Mouse (Mus musculus) heart, embryonic 16.5 days (tissue): ENCODE measurements around the gene Adgrd1. TPM values are rescaled to one million over a fixed set of nuclear protein-coding genes. Genes with fewer than 3 reads are reported as not detected.

Experiments
- ATAC-seq: fragments of 200-750 bp; cut with Nextera tagmentation; replicated peaks from 2 replicates; pipeline ENCODE4 v1.8.0; 2017; ENCODE audit warnings: moderate number of reproducible peaks; ENCODE audit not compliant: insufficient read depth, low FRiP score; ENCODE audit errors: extremely low read depth
- H3K27ac ChIP-seq: fragments of 300-500 bp; sonication (generic); 2 replicates; pipeline ENCODE4 v1.5.1; 2014; ENCODE audit warnings: mild to moderate bottlenecking, low read length, control low read depth, moderate library complexity
- H3K27me3 ChIP-seq: fragments of 300-500 bp; sonication (generic); 2 replicates; pipeline ENCODE4 v1.6.1; 2014; ENCODE audit warnings: low read length, mixed read lengths; ENCODE audit not compliant: control insufficient read depth, insufficient read depth
- H3K36me3 ChIP-seq: fragments of 300-500 bp; sonication (generic); 2 replicates; pipeline ENCODE4 v1.6.1; 2014; ENCODE audit not compliant: control insufficient read depth, insufficient read depth
- H3K4me1 ChIP-seq: fragments of 300-500 bp; sonication (generic); 2 replicates; pipeline ENCODE4 v1.6.1; 2014; ENCODE audit warnings: low read length, mixed read lengths; ENCODE audit not compliant: control insufficient read depth, insufficient read depth
- H3K4me2 ChIP-seq: fragments of 300-500 bp; sonication (generic); 2 replicates; pipeline ENCODE4 v1.6.1; 2014; ENCODE audit warnings: low read depth, mild to moderate bottlenecking, control low read depth, low read length
- H3K4me3 ChIP-seq: fragments of 300-500 bp; sonication (generic); 2 replicates; pipeline ENCODE4 v1.5.1; 2014; ENCODE audit warnings: mild to moderate bottlenecking, control low read depth, low read length
- H3K9ac ChIP-seq: fragments of 300-500 bp; sonication (generic); 2 replicates; pipeline ENCODE4 v1.6.1; 2014; ENCODE audit warnings: low read length, control low read depth
- H3K9me3 ChIP-seq: fragments of 300-500 bp; sonication (generic); replicated peaks from 2 replicates; pipeline ENCODE4 v1.6.1; 2016; ENCODE audit warnings: low read length; ENCODE audit not compliant: control insufficient read depth
- WGBS: fragments of 180-500 bp; shearing (Covaris S2); extraction: QIAGEN DNeasy Blood & Tissue Kit; methylation state at CpG from one replicate; pipeline ENCODE4 v1.1.7; 2014; 5-methylcytosine and 5-hydroxymethylcytosine counted together
- polyA plus RNA-seq: library from polyadenylated mRNA; unstranded; fragments of >200 nt; fragmentation: Nextera tagmentation; extraction: Ambion mirVana; gene quantifications from 2 replicates; pipeline ENCODE4 v1.2.1, GENCODE M21; 2015

Gene Adgrd1
- 2.6 and 3.1 TPM in 2 replicates for polyA plus RNA-seq

DNA sequence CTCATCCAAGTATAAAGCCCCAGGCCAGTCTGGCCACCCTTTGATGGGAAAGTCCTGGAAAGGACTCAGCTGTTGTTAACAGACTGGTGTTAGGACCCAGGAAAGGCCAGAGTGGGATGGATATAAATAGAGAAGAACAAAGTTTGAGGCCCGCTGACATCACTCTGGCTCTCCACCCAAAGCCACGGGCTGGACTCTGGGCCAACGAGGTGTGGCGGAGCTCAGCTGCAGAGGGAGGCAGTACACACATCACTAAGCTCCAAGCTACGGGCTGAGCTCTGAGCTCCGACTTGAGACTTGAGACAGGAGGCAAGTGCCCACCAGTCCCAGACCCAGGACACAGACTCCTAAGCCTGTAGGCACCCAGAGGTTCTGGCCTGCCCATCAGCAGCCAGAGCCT lies at the start of gene Adgrd1:
Gene Adgrd1 (plus strand): TSS at position 240 of the 400 bp plus-strand sequence.
- H3K9me3 ChIP-seq, result no peaks in the 10 kb centered on the region
- H3K4me1 ChIP-seq, result peaks cover 9% of the 10 kb centered on the region
- H3K4me2 ChIP-seq, result peak within 1 kb of the TSS; percentile 54
- H3K9ac ChIP-seq, result 0 out of 2 replicates have a peak within 1 kb of the TSS, but pooled peaks have one; percentile 42
- 15% methylated on average over 6 of the region's 6 CpGs for WGBS
- H3K4me3 ChIP-seq, result peak within 1 kb of the TSS; percentile 24; the same call in 1 of the 2 replicates
- no peaks in the 10 kb centered on the region for H3K27me3 ChIP-seq
- peak; percentile 86 for ATAC-seq
- H3K36me3 ChIP-seq, result no peaks in the 10 kb centered on the region
- H3K27ac ChIP-seq, result 0 out of 2 replicates have a peak within 1 kb of the TSS, but pooled peaks have one; percentile 4

DNA sequence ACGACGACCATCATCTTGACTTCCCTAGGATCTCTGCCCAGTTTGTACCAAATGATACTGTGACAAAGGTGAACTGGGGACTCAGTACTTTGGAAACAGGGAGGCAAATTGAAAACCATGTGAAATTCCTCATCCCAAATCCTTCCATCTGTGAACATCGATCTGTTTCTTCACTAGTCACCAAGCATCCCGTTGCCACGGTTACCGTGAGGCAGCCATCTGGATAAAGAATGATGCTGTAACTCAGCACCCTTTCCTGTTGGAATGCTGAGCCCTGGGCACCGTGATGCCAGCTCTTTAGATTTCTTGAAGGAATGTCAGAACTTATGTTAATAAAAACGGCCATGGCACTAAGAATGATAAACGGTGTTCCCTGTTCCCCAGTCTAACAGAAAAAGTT lies 47.2 kb upstream of the Adgrd1 start:
- 79% methylated on average over 9 of the region's 9 CpGs for WGBS
- Histone ChIP-seq H3K36me3 (no peaks in the 10 kb centered on the region), H3K9ac (no peak overlapping the region), H3K4me2 (no peak overlapping the region), H3K9me3 (0 out of 2 replicates have a peak, but pooled peaks cover 3% of the 10 kb centered on the region), H3K27ac (no peak overlapping the region), H3K4me1 (0 out of 2 replicates have a peak, but pooled peaks cover 2% of the 10 kb centered on the region), H3K27me3 (0 out of 2 replicates have a peak, but pooled peaks cover 2% of the 10 kb centered on the region), H3K4me3 (no peak overlapping the region)
- ATAC-seq, result no peak

DNA sequence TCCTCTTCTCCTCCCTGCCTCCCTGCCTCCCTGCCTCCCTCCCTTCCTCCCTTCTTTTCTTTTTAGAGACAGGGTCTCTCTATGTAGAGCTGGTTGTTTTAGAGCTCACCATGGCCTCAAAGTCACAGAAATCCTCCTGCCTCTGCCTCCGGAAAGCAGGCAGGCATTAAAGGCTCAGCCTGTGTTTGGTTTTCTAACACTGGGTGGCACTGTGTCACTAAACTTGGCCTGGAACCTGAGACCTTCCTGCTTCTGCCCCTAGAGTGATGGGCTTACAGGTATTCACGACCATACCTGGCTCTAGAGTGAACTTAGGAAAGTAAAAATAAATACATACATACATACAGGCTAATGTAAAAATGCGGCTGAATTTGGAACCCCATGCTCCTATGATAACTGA lies 44.6 kb upstream of the Adgrd1 start:
- Histone ChIP-seq H3K36me3 (no peaks in the 10 kb centered on the region), H3K9ac (no peak overlapping the region), H3K4me3 (no peak overlapping the region), H3K27me3 (0 out of 2 replicates have a peak, but pooled peaks cover 6% of the 10 kb centered on the region), H3K9me3 (0 out of 2 replicates have a peak, but pooled peaks cover 3% of the 10 kb centered on the region), H3K4me2 (no peak overlapping the region), H3K4me1 (no peaks in the 10 kb centered on the region), H3K27ac (no peak overlapping the region)
- no peak for ATAC-seq
- WGBS, result 82% methylated on average over 3 of the region's 3 CpGs

DNA sequence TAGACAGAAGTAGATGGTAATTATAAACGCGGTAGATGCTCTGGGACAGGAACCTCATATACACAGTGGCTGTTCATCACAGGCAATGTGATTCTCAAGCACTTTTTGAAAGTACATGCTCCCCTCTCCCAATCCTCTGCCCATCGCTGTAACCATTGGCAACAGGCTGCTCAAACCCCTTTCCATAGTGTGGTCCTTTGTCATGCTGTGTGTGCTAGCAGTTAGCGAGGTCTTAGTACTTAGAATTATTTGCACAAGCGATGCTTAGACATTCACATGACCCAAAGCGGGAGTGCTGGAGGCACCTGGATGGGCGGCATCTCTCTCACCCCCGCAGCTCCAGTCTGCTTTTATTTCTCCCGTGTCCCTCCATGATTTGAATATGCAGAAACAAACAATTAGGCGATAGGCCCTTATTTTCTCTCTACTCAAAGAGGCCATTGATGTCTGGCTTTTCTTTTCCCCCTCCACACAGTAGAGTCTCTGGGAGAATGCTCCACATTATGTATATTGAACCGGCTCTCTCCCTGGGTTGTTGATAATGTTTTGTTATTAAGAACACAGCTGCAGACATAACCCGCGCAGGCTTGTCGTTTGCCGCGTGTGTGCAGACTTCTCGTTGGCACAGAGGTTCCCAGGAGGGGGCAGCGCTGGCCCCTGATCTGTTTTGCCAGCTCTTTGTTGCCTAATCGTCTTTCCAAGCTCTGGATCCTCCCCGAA lies 43.8 kb upstream of the Adgrd1 start:
- H3K36me3 ChIP-seq, result no peaks in the 10 kb centered on the region

DNA sequence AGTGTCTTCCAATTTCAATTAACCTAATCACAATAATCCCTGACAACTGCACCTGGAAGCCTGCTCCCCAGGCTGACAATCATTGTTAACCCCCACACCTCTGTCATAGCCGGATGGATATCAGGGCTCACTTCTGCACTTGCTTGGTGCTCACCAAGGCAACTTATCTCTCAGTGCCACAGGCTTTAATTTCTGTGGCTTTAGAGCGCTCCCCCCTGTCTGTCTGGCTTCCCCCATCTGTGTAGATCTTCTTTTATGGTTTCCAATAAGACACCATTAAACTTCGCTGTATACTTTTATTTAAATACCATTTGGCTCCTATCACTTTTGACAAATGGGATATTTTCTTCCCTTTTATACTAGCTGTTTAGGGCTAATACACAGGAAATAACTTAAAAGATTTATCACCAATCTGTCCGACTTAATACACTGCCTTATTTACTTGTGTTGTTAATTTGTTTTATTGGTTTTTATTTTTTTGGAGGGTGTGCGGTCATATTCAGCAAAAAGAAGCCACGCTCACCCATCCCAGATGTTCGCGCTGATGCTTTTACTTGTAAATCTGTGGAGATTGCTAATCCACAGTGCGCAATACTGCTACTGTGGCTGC lies 41.8 kb upstream of the Adgrd1 start:
- H3K27ac ChIP-seq, result no peak overlapping the region
- H3K9ac ChIP-seq, result no peak overlapping the region
- no peaks in the 10 kb centered on the region for H3K4me1 ChIP-seq
- 73% methylated on average over 9 of the region's 9 CpGs for WGBS
- 0 out of 2 replicates have a peak, but pooled peaks cover 8% of the 10 kb centered on the region for H3K27me3 ChIP-seq
- H3K36me3 ChIP-seq, result no peaks in the 10 kb centered on the region
- H3K4me2 ChIP-seq, result no peak overlapping the region
- H3K9me3 ChIP-seq, result no peaks in the 10 kb centered on the region
- no peak for ATAC-seq
- no peak overlapping the region for H3K4me3 ChIP-seq

More for the DNA sequence above, 43.8 kb upstream of the Adgrd1 start:
- no peak for ATAC-seq
- H3K27me3 ChIP-seq, result 0 out of 2 replicates have a peak, but pooled peaks cover 6% of the 10 kb centered on the region
- no peaks in the 10 kb centered on the region for H3K4me1 ChIP-seq
- H3K4me2 ChIP-seq, result no peak overlapping the region
- 42% methylated on average over 20 of the region's 20 CpGs for WGBS
- no peaks in the 10 kb centered on the region for H3K9me3 ChIP-seq
- H3K4me3 ChIP-seq, result no peak overlapping the region
- no peak overlapping the region for H3K9ac ChIP-seq
- no peak overlapping the region for H3K27ac ChIP-seq

DNA sequence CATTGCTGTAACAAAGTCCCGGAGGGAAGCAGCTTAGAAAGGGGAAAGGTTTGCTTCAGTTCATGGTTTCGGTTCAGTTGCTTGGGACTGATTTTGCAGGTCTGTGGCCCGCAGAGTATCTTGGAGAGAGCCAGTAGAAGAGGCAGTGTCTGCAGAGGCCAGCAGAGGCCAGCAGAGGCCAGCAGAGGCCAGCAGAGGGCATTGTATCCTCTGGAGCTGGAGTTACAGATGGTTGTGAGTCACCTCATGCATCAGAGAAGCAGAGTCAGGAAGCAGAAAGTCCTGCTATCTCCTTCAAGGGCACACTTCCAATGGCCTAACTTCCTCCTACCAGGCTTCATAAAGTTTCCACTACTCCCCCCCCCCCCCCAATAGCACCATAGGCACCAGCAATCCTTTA lies 37.4 kb upstream of the Adgrd1 start:
- H3K9me3 ChIP-seq, result no peaks in the 10 kb centered on the region
- ATAC-seq, result no peak
- H3K9ac ChIP-seq, result no peak overlapping the region
- H3K27ac ChIP-seq, result no peak overlapping the region
- H3K36me3 ChIP-seq, result no peaks in the 10 kb centered on the region
- peaks cover 3% of the 10 kb centered on the region; the same call in 1 of the 2 replicates for H3K4me1 ChIP-seq
- 81% methylated on average over 3 of the region's 3 CpGs for WGBS
- H3K27me3 ChIP-seq, result peaks cover 19% of the 10 kb centered on the region
- H3K4me3 ChIP-seq, result no peak overlapping the region
- no peak overlapping the region for H3K4me2 ChIP-seq

DNA sequence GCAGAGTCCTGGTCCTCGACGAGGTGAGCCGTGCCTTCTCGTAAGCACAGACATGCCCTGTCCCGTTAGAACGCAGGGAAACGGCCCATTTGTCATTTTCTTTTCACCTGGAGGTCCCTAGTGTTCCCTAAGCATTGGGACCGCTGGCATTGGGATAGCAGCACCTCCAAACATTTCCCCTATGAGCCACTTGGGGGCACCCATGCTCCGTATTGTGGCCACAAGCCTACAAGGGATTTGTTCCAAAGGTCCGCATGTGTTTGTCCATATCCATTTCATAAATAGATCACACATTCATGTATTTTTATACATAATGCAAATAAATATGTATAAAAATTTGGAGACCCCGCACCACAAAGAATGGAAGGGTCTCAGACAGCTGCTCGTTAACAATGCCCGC lies 35.0 kb upstream of the Adgrd1 start:
- Histone ChIP-seq H3K4me3 (no peak overlapping the region), H3K4me1 (peaks cover 3% of the 10 kb centered on the region; the same call in 1 of the 2 replicates), H3K27ac (no peak overlapping the region), H3K36me3 (no peaks in the 10 kb centered on the region), H3K4me2 (no peak overlapping the region), H3K9ac (no peak overlapping the region), H3K27me3 (peaks cover 16% of the 10 kb centered on the region), H3K9me3 (no peaks in the 10 kb centered on the region)
- WGBS, result 17% methylated on average over 13 of the region's 13 CpGs
- ATAC-seq, result no peak

DNA sequence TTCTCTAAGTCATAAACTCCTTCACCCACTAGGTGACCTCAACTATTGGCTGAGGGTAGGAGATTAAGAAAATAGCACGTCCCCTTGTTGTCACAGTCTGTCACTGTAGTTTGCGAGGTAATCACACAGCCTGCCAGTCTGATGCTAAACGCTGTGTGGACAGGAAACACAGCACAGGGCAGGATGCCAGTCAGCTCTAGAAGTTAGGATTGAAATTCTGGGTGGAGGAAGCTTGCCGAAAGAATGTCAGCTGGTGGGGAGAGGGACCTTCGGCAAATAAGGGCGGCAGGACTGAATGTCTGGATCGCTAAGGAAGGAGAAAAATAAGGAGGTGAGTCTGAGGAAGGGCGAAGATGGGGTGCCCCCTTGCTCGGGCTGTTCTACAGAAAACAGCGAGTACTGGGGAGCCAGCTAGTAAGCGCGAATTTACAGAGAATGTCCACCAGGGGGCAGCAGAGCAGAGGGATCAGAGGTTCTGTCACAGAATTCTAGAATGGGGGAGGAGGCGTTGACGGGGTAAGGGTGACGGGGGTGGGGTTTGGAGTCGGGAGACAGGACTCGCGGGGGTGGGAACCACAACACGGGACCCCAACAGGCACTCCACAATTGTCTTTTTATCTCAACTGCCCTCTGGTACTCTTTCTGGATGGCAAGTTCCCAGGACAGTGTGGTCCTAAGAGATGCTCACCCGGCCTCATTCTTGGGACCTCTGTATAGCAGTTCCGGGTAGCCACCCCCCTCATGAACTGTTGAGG lies 33.3 kb upstream of the Adgrd1 start:
- H3K4me2 ChIP-seq, result peak overlapping the region; percentile 38; the same call in 1 of the 2 replicates

More for the DNA sequence above, 33.3 kb upstream of the Adgrd1 start:
- Histone ChIP-seq H3K36me3 (no peaks in the 10 kb centered on the region), H3K27me3 (peaks cover 14% of the 10 kb centered on the region), H3K4me1 (peaks cover 3% of the 10 kb centered on the region; the same call in 1 of the 2 replicates), H3K4me3 (no peak overlapping the region), H3K27ac (no peak overlapping the region), H3K9ac (0 out of 2 replicates have a peak overlapping the region, but pooled peaks have one; percentile 39), H3K9me3 (no peaks in the 10 kb centered on the region)
- no peak for ATAC-seq
- 8% methylated on average over 21 of the region's 21 CpGs for WGBS
